Mouse (Mus musculus): ENCODE measurements around the gene Gm7358. TPM values are rescaled to one million over a fixed set of nuclear protein-coding genes. Genes with fewer than 3 reads are reported as not detected.
"Not testable (repeated sequence)": the region's sequence is repeated elsewhere in the genome, so short reads cannot be mapped to it uniquely, and the experiment has no call there.

Gene Gm7358
- not detected in 2 replicates for polyA plus RNA-seq (2012; rRNA removed)

DNA sequence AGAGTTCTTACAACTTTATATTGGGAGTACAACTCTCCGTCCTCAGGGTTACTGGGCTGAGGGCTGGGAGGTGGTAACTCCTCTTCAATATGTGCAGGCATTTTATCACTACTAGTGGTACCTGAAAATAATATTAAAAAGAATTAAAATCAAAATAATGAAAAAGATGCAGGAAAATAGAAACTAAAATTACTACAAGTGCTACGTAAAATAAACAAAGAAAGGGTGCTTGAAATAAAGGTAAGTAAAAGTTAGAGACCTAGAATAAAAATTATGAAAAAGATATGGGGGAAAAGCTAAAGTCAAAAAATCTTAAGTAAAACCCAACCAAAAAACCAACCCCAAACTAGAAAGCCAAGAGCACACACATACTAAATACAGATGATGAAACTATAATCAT, at the start of gene Gm7358:
Gene Gm7358, minus strand, starts transcription at position 101 of the 400 bp plus-strand sequence.
- not testable (repeated sequence) for DNase-seq (ENCODE audit: low spot score)

DNA sequence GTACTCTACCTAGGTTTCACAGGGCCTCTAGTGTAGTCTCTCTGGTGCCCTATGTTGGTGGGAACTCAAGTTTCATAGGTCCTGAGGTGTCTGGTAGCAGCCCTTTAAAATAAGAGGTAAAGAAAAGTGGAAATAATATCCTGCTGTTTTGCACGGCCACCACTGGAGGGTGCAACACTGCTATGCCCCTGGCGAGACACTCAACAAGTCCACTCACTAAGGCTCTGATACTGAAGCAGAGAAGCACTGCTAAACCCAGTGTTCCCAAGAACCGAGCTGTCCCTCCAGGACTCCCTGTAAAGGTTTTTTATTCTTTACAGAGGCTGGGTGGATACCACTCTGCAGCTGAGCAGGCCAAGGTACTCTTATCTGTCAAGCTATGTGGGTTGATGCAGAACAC, 43.7 kb upstream of the Gm7358 start:
- not testable (repeated sequence) for DNase-seq (ENCODE audit: low spot score)

DNA sequence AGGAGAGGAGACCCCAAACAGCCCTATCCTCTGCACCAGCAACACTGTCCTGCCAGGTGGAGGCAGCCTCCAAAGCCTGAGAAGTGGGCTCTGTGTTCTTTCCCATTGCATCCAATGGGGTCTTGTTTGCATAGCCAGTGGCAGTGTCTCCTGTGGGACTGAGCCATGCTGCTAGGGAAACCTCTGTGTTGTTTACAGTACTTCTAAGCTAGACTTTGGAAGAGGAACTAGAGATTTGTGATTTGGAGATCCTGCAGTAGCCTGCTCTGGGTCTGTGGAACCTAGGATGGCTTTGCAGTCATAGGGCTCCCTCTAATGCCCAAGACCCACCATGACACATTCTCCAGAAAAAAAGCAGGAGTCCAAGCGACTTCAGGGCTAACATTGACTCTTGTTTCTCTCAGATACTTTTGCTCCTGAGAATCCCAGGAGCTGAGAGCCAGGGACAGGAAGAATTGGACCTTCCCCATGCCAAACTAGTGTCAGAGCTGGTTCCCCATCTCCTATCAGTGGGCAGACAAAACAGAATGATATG, 42.2 kb upstream of the Gm7358 start:
- not testable (repeated sequence) for DNase-seq (ENCODE audit: low spot score)

DNA sequence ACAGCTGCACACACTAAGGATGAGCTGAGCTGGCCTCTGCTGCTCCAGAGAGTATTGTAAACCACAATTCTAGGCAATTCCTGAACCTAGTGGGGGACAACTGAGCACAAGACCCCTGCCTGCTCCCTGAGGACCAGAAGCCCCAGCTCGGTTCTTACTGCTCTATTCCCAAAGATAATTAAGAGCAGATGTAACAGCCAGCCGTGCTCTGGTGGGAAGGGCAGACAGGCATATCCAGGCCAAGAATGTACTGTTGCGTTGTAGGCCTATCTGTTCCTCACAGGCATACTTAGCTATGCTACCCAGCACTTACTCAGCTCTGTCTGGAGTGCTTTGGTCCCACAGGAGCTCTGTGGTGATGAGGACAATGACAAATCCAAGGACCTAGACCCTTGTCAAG, 40.6 kb upstream of the Gm7358 start:
- DNase-seq (ENCODE audit: low spot score): not testable (repeated sequence)

DNA sequence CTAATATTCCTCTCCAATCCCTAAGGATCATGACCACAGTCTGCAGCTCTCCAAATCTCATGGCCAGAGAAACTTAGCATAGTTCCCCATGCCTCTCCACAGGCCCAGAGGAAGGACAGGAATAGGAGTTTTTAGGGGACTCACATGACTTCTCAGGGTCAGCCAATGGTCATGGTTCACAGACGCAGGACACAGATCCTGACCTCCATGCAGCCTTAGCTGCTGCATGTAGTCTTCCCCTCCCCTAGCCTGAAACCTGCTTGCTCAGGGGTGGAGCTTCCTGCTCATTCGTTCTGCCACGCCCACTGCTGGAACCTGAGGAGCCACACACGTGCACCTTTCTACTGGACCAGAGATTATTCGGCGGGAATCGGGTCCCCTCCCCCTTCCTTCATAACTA, 34.8 kb upstream of the Gm7358 start:
- DNase-seq (ENCODE audit: low spot score): not testable (repeated sequence)

DNA sequence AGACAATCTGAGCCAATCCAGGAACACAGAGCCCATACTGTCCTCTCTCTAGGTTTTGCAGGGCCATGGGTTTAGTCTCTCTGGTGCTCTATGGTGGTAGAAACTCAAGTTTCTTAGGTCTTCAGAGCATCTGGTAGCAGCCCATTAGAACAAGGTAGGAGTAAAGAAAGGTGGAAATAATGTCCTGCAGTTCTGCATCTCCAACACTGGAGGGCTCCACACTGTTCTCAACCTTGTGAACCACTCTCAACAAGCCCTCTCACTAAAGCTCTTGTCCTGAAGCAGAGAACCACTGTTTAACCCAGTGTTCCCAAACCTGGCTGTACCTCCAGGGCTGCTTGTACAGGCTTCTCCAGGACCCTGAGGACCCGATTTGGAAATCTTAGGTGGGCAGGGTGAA, 27.3 kb upstream of the Gm7358 start:
- not testable (repeated sequence) for DNase-seq (ENCODE audit: low spot score)

DNA sequence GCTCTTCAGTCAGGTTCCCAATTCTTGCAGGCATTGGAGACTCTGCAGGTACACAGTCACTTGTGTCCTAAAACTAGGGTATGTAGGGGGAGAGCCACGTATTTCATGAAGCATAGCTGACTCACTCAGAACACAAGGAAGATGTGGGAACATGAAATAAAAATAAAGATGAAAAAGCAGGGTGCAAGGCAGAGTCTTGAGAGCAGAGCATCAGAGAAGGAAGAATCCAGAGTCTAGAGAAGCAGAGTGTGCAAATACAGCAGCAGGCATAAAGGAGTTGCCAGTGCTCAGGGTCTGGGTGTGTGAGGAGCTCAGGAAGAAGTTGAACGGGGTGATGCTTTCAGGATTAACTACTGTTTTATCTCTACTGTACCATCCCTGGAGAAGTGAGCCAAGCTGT, 17.5 kb downstream of the Gm7358 start:
- DNase-seq (ENCODE audit: low spot score): not testable (repeated sequence)

DNA sequence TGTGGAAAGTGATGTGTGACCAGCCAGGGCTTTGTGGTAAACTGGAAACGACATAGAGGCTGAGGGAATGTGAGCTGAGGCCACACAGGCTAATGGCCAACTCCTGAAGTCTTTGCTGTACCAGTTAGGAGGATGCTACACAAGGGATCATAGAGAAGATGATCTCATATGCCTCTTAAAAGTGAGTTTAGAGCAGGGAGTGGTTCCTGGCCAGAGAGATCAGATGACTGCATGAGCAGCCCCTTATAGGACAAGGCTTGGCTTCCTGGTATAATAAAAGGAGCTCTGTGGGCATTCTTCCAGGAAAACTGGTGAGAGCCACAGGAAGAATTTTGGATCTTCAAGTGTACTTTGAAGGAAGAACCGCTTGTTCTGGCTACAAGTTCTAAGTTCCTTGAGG, 22.3 kb downstream of the Gm7358 start:
- not testable (repeated sequence) for DNase-seq (ENCODE audit: low spot score)

DNA sequence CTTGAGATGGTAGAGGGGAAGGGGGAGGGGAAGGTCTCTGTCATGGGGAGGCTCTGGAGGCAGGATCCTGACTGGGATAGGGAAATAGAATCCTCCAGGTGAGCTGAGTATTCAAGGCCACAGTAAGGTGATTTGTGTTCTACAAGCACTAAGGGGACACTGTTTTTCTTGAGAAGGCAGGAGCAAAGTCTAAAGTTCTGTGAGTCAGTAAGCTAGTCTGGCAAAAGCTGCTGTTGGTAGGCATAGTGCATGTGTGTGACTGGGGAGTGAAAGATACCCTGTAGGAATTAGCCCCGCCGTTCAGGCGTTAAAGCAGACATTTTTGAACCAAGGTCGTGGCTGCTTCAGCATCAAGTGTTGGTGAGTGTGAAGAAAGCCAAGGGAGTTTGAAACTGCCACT, 23.2 kb downstream of the Gm7358 start:
- DNase-seq (ENCODE audit: low spot score): not testable (repeated sequence)

Other genes starting within 250 kb of the Gm7358 start
- not detected in 2 replicates for gene Gm7168, start 111.2 kb downstream of the Gm7358 start, polyA plus RNA-seq (2012; rRNA removed)
- gene Gm7356, start 55.8 kb downstream of the Gm7358 start, polyA plus RNA-seq (2012; rRNA removed): not detected in 2 replicates
- gene Dact2, start 144.8 kb upstream of the Gm7358 start, polyA plus RNA-seq (2012; rRNA removed): 1.2 and 1.4 TPM in 2 replicates
- gene Smoc2, start 220.0 kb upstream of the Gm7358 start, polyA plus RNA-seq (2012; rRNA removed): 129 and 144 TPM in 2 replicates

Data from urinary bladder, adult 2 months (tissue).